Mouse (Mus musculus) mammary gland, adult 2 months (tissue): ENCODE data around the gene Ces1d. TPM values are rescaled to one million over a fixed set of nuclear protein-coding genes. Genes with fewer than 3 reads are reported as not detected.

ENCODE experiments used
- polyA plus RNA-seq: library from polyadenylated mRNA; depleted of rRNA; stranded (reverse); fragments of >200 nt; gene quantifications from 2 replicates; pipeline ENCODE4 v1.2.3, GENCODE M21; 2012; ENCODE audit warnings: low replicate concordance; rRNA removed

Gene Ces1d
- 662 and 1,338 TPM in 2 replicates for polyA plus RNA-seq

DNA sequence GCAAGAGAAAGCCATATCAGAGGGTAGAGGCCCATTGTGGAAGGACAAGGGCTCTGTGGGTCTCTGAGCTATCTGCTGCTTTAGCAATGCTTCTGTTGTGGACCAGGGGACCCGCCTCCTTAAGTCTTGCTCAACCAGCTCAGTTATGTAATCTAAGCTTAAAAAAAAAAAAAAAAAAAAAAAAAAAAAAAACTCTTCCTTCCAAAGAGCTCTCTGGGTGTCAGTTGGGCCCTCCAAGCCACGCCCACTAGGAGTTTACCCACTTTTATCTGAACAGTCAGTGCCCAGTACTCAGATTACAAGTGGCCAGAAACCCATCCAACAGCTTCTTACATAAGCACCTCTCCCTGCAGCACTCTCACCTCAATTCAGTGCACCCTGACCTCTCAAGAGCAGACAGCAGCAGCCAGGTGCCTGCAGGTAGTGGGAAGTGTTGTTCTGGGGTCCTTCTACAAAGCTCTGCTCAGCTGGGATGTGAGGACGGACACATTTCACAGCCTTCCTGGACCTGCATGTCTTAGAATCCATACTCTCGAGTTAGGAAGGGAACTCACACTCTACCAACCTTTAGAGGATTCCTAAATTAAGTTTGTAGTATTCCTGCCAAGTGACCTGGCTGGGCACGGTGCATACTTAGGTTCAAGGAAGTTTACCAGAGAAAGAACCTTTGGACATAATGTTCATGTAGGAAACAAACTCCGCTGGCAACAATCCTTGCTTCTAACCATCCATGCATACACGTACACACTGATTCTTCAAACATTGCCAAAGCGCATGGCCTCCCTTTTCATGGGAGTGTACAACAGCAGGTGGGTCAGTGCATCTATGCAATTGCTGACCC, at the start of gene Ces1d:
Gene Ces1d (minus strand): TSS at position 154 of the 841 bp plus-strand sequence.

DNA sequence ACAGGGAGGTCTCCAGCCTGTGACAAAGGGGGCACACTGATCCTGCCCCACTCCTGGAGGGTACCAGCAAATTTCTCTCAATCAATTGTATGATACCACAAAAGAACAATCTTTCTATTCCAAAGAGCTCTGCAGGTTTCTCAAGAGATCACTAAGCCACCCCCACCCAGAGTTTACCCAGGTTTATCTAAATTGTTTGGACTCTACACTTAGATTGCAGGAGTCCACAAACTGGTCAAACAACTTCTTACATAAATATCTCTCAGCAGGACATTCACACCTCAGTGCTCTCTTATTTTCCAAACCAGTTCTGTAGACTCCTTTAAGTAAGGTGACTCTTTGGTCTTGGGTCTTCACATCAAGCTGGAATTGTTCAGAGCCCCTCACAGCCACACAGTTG, 31.8 kb upstream of the Ces1d start, which contains the start of gene Ces1e:
Gene Ces1e (minus strand): TSS at position 174 of the 400 bp plus-strand sequence.

DNA sequence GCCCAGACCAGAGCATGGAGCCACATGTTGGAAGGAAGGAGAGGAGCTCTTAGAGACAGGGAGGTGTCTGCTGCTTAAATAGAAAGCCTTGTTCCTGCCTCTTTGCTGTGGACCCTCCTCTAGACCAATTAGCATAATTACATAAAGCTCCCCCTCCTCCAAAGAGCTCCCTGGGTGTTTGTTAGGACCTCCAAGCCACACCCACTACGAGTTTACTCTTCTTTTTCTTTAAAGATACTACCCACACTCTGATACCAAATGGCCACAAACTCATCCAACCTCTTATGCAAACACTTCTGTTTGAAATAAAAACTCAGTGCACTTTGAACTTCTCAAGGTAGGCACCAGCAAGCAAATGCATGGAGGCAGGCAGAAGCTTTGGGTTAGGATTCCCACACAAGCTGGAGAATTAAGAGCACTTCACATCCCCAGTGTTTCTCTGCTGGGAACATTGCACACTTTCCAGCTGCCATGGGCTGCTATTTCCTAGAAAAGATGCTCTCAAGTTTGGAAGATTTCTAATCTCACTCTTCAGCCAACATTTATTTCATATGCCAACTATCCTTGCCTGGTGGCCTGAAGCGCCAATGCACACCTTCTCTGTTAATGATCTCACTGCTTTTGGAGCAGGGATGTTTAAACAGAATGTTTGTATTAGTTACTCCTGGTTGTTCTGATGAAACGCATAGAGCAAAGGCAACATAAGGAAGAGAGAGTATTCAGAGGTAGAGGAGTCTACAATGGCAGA, 66.2 kb downstream of the Ces1d start, which contains the start of gene Ces1c:
Gene Ces1c (minus strand): TSS at position 51 of the 748 bp plus-strand sequence.

Other genes with a start within 250 kb of the Ces1d start
- gene Slc6a2, start 237.8 kb downstream of the Ces1d start, polyA plus RNA-seq: 0.10 and 0.40 TPM in 2 replicates
- 0.50 TPM in 1 of 2 replicates, not detected in the other for gene Ces1a, start 149.6 kb downstream of the Ces1d start, polyA plus RNA-seq
- gene Ces1b, start 117.8 kb downstream of the Ces1d start, polyA plus RNA-seq: not detected in 2 replicates
- gene Ces1c, start 66.6 kb downstream of the Ces1d start, polyA plus RNA-seq: 2.0 TPM in 1 of 2 replicates, not detected in the other
- 0.30 and 0.62 TPM in 2 replicates for gene Ces1e, start 31.8 kb upstream of the Ces1d start, polyA plus RNA-seq
- 26.6 and 56.2 TPM in 2 replicates for gene Ces1f, start 81.9 kb upstream of the Ces1d start, polyA plus RNA-seq
- gene Ces1g, start 139.5 kb upstream of the Ces1d start, polyA plus RNA-seq: 0.26 TPM in 1 of 2 replicates, not detected in the other
- not detected in 2 replicates for gene Ces1h, start 181.9 kb upstream of the Ces1d start, polyA plus RNA-seq